Mouse (Mus musculus) G1E (cell line): ENCODE results near the gene Ddx18. TPM values are rescaled to one million over a fixed set of nuclear protein-coding genes. Genes with fewer than 3 reads are reported as not detected.

ENCODE experiments used
- ATAC-seq: 2 replicates; pipeline ENCODE4 v1.8.0; 2016; ENCODE audit warnings: mild to moderate bottlenecking; ENCODE audit not compliant: insufficient number of reproducible peaks, poor library complexity, low FRiP score, severe bottlenecking; ENCODE audit errors: extremely low read depth
- DNase-seq: peaks from one replicate; pipeline ENCODE4 v3.0.0; 2012; ENCODE audit warnings: low spot score
- H3K27me3 ChIP-seq: 2 replicates; pipeline ENCODE4 v1.6.1; 2012; ENCODE audit warnings: mild to moderate bottlenecking, low read length, inconsistent platforms; ENCODE audit not compliant: insufficient read depth
- H3K36me3 ChIP-seq: replicated peaks from 2 replicates; pipeline ENCODE3; 2012; ENCODE audit warnings: mild to moderate bottlenecking, inconsistent platforms
- H3K4me1 ChIP-seq: 2 replicates; pipeline ENCODE4 v1.6.1; 2012; ENCODE audit warnings: low read depth, low read length, inconsistent platforms, mixed read lengths; ENCODE audit not compliant: insufficient read depth
- H3K4me3 ChIP-seq: 2 replicates; pipeline ENCODE4 v1.5.1; 2012; ENCODE audit warnings: low read depth, mild to moderate bottlenecking, inconsistent platforms, low read length, moderate library complexity, mixed read lengths
- H3K9me3 ChIP-seq: replicated peaks from 2 replicates; pipeline ENCODE4 v1.6.1; 2012; ENCODE audit warnings: inconsistent platforms
- CTCF ChIP-seq: IDR thresholded peaks from 2 replicates; pipeline ENCODE4 v1.5.1; 2012; ENCODE audit warnings: low read depth, low read length, inconsistent platforms, mixed read lengths
- GATA1 ChIP-seq: IDR thresholded peaks from 2 replicates; pipeline ENCODE4 v1.6.1; 2012; ENCODE audit warnings: borderline replicate concordance, low read length, inconsistent platforms, mixed read lengths
- GATA2 ChIP-seq: IDR thresholded peaks from 2 replicates; pipeline ENCODE4 v1.6.1; 2012; ENCODE audit warnings: low read depth, low read length, inconsistent platforms, borderline replicate concordance
- TAL1 ChIP-seq: conservative IDR thresholded peaks from 2 replicates; pipeline ENCODE4 v1.6.1; 2012; ENCODE audit warnings: low read depth, low read length, inconsistent platforms, mixed read lengths
- polyA plus RNA-seq: library from polyadenylated mRNA; stranded (reverse); fragments of >175 nt; gene quantifications from 2 replicates; pipeline ENCODE4 v1.2.3, GENCODE M21; 2012
- total RNA-seq, 2 experiments: library from RNA; stranded (forward) in 1 of 2; stranded (reverse) in 1 of 2; fragments of 200-1000 nt in 1 of 2; fragments of >200 nt in 1 of 2; fragmentation: Nextera tagmentation in 1 of 2; gene quantifications; 2 replicates each; pipeline ENCODE4 v1.2.3; 2014 to 2017

The Ddx18 gene
- total and polyA plus RNA-seq, 3 experiments, result 21.6 to 296 (median 109) TPM

DNA sequence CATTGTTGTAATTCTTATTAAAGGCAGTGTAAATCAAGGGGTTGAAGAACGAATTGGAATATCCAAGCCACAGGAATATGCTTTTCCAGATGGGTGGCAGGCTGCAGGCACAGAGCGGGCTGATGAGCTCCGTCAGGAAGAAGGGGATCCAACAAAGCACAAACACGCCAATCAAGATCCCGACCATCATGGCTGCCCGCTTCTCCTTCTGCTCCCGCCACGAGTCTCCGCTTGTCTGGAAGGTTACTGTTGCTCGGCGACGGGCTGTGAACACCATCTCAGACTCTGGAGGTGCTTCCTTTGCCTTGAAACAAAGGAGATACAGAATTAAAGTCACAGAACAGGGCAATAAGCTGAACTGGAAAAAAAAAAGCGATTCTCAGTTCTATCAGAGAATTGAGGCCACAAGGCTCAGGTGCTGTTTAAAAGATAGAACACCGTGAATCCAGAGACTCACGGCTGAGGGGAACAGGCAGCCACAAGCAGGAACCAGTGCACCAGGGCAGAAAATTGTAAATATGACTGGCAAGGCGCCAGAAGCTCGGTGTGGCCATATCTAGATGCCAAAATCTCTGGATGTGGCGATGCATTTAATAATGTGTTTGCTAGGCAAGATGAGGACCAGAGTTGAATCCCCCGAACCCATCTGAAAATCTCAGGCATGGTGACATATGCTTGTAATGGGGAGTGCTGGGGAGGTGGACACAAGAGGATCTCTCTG, 57.2 kb downstream of the Ddx18 start:
- TF ChIP-seq CTCF, result no peak
- no peak for TF ChIP-seq GATA1
- TF ChIP-seq TAL1, result no peak
- TF ChIP-seq GATA2, result no peak
- Histone ChIP-seq H3K4me3 (no peak overlapping the region), H3K4me1 (no peaks in the 10 kb centered on the region), H3K9me3 (no peaks in the 10 kb centered on the region), H3K27me3 (no peaks in the 10 kb centered on the region), H3K36me3 (peaks cover 7% of the 10 kb centered on the region)
- ATAC-seq (no peak), DNase-seq (no peak)

DNA sequence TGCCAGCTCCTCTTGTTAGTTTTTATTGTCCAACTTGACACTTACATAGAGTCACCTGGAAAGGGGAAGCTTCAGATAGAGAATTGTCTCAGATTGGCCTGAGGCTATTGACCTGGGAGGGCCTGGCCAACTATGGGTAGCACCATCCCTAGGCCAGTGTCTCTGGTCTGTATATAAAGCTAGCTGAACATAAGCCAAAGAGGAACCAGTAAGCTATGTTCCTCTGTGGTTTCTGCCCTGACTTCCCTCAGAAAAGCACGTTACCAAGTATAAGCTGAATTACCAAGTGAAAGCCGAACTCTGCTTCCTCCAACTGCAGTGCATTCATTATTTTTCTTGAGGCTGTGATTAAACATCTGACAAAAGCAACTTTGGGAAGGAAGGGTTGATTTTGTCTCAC, 59.1 kb downstream of the Ddx18 start:
- Histone ChIP-seq H3K4me3 (no peak overlapping the region), H3K27me3 (no peaks in the 10 kb centered on the region), H3K9me3 (no peaks in the 10 kb centered on the region), H3K36me3 (peaks cover 24% of the 10 kb centered on the region), H3K4me1 (no peaks in the 10 kb centered on the region)
- DNase-seq (no peak), ATAC-seq (no peak)
- TF ChIP-seq GATA2, result no peak
- no peak for TF ChIP-seq TAL1
- TF ChIP-seq CTCF, result no peak

Other genes starting within 250 kb of the Ddx18 start
- 39.3 and 54.9 TPM in 2 replicates for gene Insig2, start 235.4 kb downstream of the Ddx18 start, total RNA-seq (2014; fragmentation: Nextera tagmentation)
- 33.0 and 56.5 TPM in 2 replicates for gene Insig2, start 235.4 kb downstream of the Ddx18 start, total RNA-seq (2017)
- gene Insig2, start 235.4 kb downstream of the Ddx18 start, polyA plus RNA-seq, result 4.2 and 7.2 TPM in 2 replicates
- gene Ccdc93, start 136.9 kb downstream of the Ddx18 start, total RNA-seq (2014; fragmentation: Nextera tagmentation), result 32.7 and 44.7 TPM in 2 replicates
- gene Ccdc93, start 136.9 kb downstream of the Ddx18 start, total RNA-seq (2017), result 37.3 and 44.7 TPM in 2 replicates
- 5.7 and 6.4 TPM in 2 replicates for gene Ccdc93, start 136.9 kb downstream of the Ddx18 start, polyA plus RNA-seq
- gene Htr5b, start 39.5 kb downstream of the Ddx18 start, total RNA-seq (2014; fragmentation: Nextera tagmentation), result not detected in 2 replicates
- 0.11 TPM in 1 of 2 replicates, not detected in the other for gene Htr5b, start 39.5 kb downstream of the Ddx18 start, total RNA-seq (2017)
- gene Htr5b, start 39.5 kb downstream of the Ddx18 start, polyA plus RNA-seq, result not detected in 2 replicates